Mouse (Mus musculus) ES-Bruce4 (cell line): ENCODE measurements around the gene Banp. TPM values are rescaled to one million over a fixed set of nuclear protein-coding genes. Genes with fewer than 3 reads are reported as not detected.

Experiments
- H3K27ac ChIP-seq: 2 replicates; pipeline ENCODE4 v1.5.1; 2012; ENCODE audit warnings: low read length, inconsistent platforms; ENCODE audit not compliant: insufficient read depth
- H3K27me3 ChIP-seq: 2 replicates; pipeline ENCODE4 v1.6.1; 2012; ENCODE audit warnings: mild to moderate bottlenecking, low read length, inconsistent platforms; ENCODE audit not compliant: control insufficient read depth, poor library complexity, insufficient read depth, severe bottlenecking
- H3K36me3 ChIP-seq: 2 replicates; pipeline ENCODE4 v1.6.1; 2012; ENCODE audit warnings: inconsistent platforms, mild to moderate bottlenecking, low read length, moderate library complexity; ENCODE audit not compliant: control insufficient read depth, poor library complexity, insufficient read depth, severe bottlenecking
- H3K4me1 ChIP-seq: one replicate; pipeline ENCODE4 v1.8.1; 2011; ENCODE audit warnings: low read length; ENCODE audit not compliant: control insufficient read depth, insufficient read depth
- H3K4me3 ChIP-seq: 2 replicates; pipeline ENCODE4 v1.5.1; 2011; ENCODE audit warnings: low read depth, mild to moderate bottlenecking, low read length
- H3K9ac ChIP-seq: 2 replicates; pipeline ENCODE4 v1.6.1; 2012; ENCODE audit warnings: low read depth, mild to moderate bottlenecking, inconsistent platforms; ENCODE audit not compliant: poor library complexity, severe bottlenecking
- H3K9me3 ChIP-seq: replicated peaks from 2 replicates; pipeline ENCODE4 v1.6.1; 2012; ENCODE audit warnings: mild to moderate bottlenecking, low read length, inconsistent platforms; ENCODE audit not compliant: control insufficient read depth, poor library complexity, insufficient read depth, severe bottlenecking
- CTCF ChIP-seq: IDR thresholded peaks from one replicate; pipeline ENCODE4 v1.8.1; 2011; ENCODE audit warnings: low read depth, low read length
- EP300 ChIP-seq: IDR thresholded peaks from 2 replicates; pipeline ENCODE4 v1.6.1; 2011; ENCODE audit warnings: low read depth, low read length; ENCODE audit not compliant: insufficient read depth
- POLR2A ChIP-seq: IDR thresholded peaks from one replicate; pipeline ENCODE4 v1.8.1; 2011; ENCODE audit warnings: low read length; ENCODE audit not compliant: insufficient read depth
- polyA plus RNA-seq: library from polyadenylated mRNA; stranded (reverse); fragments of >200 nt; gene quantifications from 2 replicates; pipeline ENCODE4 v1.2.4, GENCODE M21; 2011; ENCODE audit warnings: low read depth; ENCODE audit not compliant: missing spikeins, insufficient read depth, insufficient read length

Gene Banp
- polyA plus RNA-seq, 1 experiment, result 47.2 TPM

DNA sequence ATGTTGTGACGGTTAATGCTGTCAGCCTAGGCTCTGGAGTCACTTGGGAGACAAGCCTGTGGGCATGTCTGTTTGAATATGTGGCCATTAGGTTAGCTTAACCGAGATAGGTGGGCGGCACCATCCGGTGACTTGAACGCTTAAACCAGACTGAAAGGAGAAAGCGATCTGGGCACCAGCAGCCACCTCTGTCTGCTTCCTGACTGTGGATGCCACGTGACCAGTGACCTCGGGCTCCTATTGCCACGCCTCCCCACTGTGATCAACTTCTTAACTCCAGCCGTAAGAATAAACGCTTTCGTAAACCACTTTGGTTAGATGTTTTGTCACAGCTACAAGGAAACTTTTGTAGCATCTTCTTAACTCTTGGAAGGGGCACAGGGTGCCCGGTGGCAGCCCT, 119.1 kb downstream of the Banp start:
- TF ChIP-seq POLR2A (no peak), CTCF (no peak), EP300 (no peak)
- H3K9ac ChIP-seq, result no peak overlapping the region

DNA sequence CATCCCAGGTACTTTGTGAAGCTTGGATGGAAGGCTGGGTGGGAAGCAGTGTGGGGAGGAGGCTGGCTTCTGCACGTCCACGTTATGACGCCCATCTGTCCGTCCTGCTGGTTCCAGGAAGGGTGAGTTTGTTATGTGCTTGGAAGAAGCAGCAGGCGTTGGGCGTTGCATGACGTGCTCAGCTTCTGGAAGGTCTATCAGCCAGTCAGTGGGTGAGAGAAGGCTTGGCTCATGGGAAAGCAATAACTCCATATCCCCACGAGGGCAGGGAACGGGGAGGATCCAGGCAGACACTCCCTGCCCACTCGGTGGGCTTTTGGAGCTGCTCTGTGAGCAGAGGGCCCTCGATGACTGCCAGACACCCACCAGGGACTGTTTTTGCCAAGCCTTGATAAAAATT, 119.7 kb downstream of the Banp start:
- H3K27ac ChIP-seq, result no peak overlapping the region
- no peak overlapping the region for H3K4me3 ChIP-seq
- no peaks in the 10 kb centered on the region for H3K36me3 ChIP-seq
- H3K27me3 ChIP-seq, result no peaks in the 10 kb centered on the region
- TF ChIP-seq EP300 (no peak), POLR2A (no peak), CTCF (no peak)
- H3K9ac ChIP-seq, result no peak overlapping the region
- peaks cover 2% of the 10 kb centered on the region for H3K4me1 ChIP-seq
- H3K9me3 ChIP-seq, result no peaks in the 10 kb centered on the region

More for the DNA sequence above, 119.1 kb downstream of the Banp start:
- Histone ChIP-seq H3K27me3 (no peaks in the 10 kb centered on the region), H3K27ac (no peak overlapping the region), H3K4me1 (peaks cover 2% of the 10 kb centered on the region), H3K36me3 (no peaks in the 10 kb centered on the region), H3K9me3 (no peaks in the 10 kb centered on the region), H3K4me3 (no peak overlapping the region)

DNA sequence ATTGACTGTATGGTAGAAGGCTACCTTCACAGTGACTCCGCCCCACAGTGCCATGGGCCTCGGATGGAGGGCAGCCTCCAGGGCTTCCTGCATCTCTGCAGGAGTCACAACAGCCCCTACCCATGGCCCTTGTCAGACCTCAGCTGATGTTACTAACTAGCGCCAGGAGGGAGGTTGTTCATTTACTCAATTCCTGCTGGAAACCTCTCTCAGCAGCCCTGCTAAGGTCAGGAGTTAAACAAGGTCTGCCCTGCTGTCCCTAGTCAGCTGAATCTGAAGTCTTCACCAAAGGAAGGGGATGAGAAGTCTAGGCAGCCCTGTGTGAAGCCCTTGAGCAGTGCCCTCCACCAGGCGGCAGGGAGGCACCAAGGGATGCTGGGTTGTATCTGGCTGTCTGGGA, 121.6 kb downstream of the Banp start:
- H3K4me1 ChIP-seq, result no peaks in the 10 kb centered on the region
- no peaks in the 10 kb centered on the region for H3K36me3 ChIP-seq
- no peak overlapping the region for H3K4me3 ChIP-seq
- no peak overlapping the region for H3K27ac ChIP-seq
- TF ChIP-seq EP300, result no peak
- no peak for TF ChIP-seq CTCF
- TF ChIP-seq POLR2A, result no peak
- H3K9me3 ChIP-seq, result no peaks in the 10 kb centered on the region
- H3K9ac ChIP-seq, result no peak overlapping the region
- H3K27me3 ChIP-seq, result no peaks in the 10 kb centered on the region

DNA sequence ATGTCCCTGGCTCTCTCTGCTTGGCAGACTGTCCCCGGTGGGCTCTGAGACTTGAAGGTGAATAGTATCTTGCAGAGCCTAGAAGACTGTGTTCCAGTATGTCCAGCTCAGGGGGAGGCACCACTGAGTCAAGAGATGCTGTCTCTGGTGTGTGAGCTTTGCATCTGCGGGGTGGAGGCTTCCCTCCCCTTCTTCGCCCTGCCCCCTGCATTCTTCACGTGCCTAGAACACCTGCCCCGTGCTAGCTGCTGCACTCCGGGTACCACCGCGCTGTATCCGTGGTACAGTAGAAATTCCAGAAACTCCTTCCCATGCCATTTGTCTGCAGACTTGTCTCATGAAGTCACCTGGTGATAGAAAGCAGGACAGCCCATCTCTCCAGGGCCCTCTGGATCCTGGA, 124.4 kb downstream of the Banp start:
- Histone ChIP-seq H3K9me3 (no peaks in the 10 kb centered on the region), H3K4me3 (no peak overlapping the region), H3K9ac (no peak overlapping the region), H3K36me3 (no peaks in the 10 kb centered on the region), H3K27ac (no peak overlapping the region), H3K27me3 (no peaks in the 10 kb centered on the region), H3K4me1 (no peaks in the 10 kb centered on the region)
- TF ChIP-seq POLR2A, result no peak

DNA sequence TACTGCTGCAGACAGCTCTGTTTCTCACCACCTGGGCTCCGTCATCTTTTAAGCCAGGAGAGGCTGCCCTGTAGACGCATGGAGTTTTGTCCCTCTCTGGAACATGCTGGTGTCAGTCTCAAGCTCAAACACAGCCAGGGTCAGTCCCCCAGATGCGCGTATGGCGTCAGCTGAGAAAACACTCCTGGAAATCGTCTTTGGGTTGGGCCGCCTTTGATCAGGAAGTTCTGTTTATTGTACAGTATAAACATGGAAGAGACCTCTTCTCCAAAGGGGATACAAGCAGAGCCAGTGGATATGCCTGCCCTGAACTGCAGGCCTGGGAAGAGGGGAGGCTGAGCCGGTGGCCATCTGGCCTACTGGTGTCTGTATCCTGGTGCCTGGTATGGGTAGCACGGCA, 124.9 kb downstream of the Banp start:
- H3K4me1 ChIP-seq, result no peaks in the 10 kb centered on the region
- H3K4me3 ChIP-seq, result no peak overlapping the region
- no peaks in the 10 kb centered on the region for H3K9me3 ChIP-seq
- no peak overlapping the region for H3K27ac ChIP-seq
- no peak for TF ChIP-seq CTCF
- TF ChIP-seq EP300, result no peak
- no peak for TF ChIP-seq POLR2A
- H3K36me3 ChIP-seq, result no peaks in the 10 kb centered on the region
- H3K27me3 ChIP-seq, result no peaks in the 10 kb centered on the region
- H3K9ac ChIP-seq, result no peak overlapping the region

DNA sequence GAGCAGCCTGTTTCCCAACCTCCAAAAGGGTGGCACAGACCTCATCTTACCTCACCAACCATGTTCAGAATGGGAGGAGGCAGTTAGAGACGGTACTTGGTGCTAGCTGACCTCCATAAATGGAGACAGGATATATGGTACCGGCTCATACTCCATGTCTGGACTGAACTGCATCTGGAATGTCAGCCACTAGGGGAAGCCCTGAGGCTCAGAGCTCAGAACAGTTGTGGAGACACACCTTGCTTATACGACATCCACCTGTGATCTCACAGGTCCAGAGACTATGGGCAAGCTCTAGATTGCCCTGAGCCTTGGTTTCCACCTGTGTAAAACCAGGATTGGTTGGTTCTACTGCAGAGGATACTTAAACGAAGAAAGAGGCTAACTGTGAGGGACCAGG, 125.4 kb downstream of the Banp start:
- Histone ChIP-seq H3K27ac (no peak overlapping the region), H3K36me3 (no peaks in the 10 kb centered on the region), H3K27me3 (no peaks in the 10 kb centered on the region), H3K9me3 (no peaks in the 10 kb centered on the region), H3K4me1 (no peaks in the 10 kb centered on the region), H3K4me3 (no peak overlapping the region), H3K9ac (no peak overlapping the region)
- no peak for TF ChIP-seq CTCF
- no peak for TF ChIP-seq EP300
- no peak for TF ChIP-seq POLR2A
